Mouse (Mus musculus) bone marrow, adult 2 months (tissue): Measurements from ENCODE around the gene Trp53.

Source experiments
- CTCF ChIP-seq: fragments of 200-500 bp; IDR thresholded peaks from 2 replicates; pipeline ENCODE4 v1.5.1; 2011; ENCODE audit warnings: low read length, control low read depth; ENCODE audit not compliant: control insufficient read depth, insufficient read depth
- POLR2A ChIP-seq: fragments of 200-500 bp; IDR thresholded peaks from 2 replicates; pipeline ENCODE4 v1.6.1; 2011; ENCODE audit warnings: low read depth, mild to moderate bottlenecking, control low read depth, low read length, borderline replicate concordance; ENCODE audit not compliant: control insufficient read depth

GRCm38 (mm10) chr11:69617805-69618204 lies 37.6 kb downstream of the Trp53 start, which contains the start of gene Shbg:
- TF ChIP-seq CTCF (no peak), POLR2A (no peak)
